Mouse (Mus musculus) kidney, adult 2 months (tissue): ENCODE results near the gene Ube2i. TPM values are rescaled to one million over a fixed set of nuclear protein-coding genes. Genes with fewer than 3 reads are reported as not detected.

Experiments used
- DNase-seq: peaks from one replicate; pipeline ENCODE4 v3.0.0; 2021
- H3K27ac ChIP-seq: fragments of 200-500 bp; 2 replicates; pipeline ENCODE4 v1.5.1; 2012; ENCODE audit warnings: low read depth, low read length, control low read depth, inconsistent platforms; ENCODE audit not compliant: insufficient read depth
- H3K27me3 ChIP-seq: fragments of 200-500 bp; replicated peaks from 2 replicates; pipeline ENCODE4 v1.6.1; 2012; ENCODE audit warnings: mild to moderate bottlenecking, moderate library complexity, low read length, inconsistent platforms; ENCODE audit not compliant: control insufficient read depth, insufficient read depth
- H3K36me3 ChIP-seq: fragments of 200-500 bp; 2 replicates; pipeline ENCODE4 v1.6.1; 2012; ENCODE audit warnings: mild to moderate bottlenecking, moderate library complexity, low read length, inconsistent platforms; ENCODE audit not compliant: control insufficient read depth, insufficient read depth
- H3K4me1 ChIP-seq: fragments of 200-500 bp; 2 replicates; pipeline ENCODE4 v1.6.1; 2011; ENCODE audit warnings: low read length; ENCODE audit not compliant: control insufficient read depth, insufficient read depth
- H3K4me3 ChIP-seq: fragments of 200-500 bp; 2 replicates; pipeline ENCODE4 v1.5.1; 2011; ENCODE audit warnings: mild to moderate bottlenecking, low read depth, low read length, control low read depth; ENCODE audit not compliant: insufficient read depth
- CTCF ChIP-seq: fragments of 200-500 bp; conservative IDR thresholded peaks from 2 replicates; pipeline ENCODE4 v1.5.1; 2011; ENCODE audit warnings: low read depth, mild to moderate bottlenecking, control low read depth, low read length, moderate library complexity, mixed read lengths; ENCODE audit not compliant: insufficient read depth, insufficient read length
- POLR2A ChIP-seq: fragments of 200-500 bp; IDR thresholded peaks from one replicate; pipeline ENCODE4 v1.6.1; 2011; ENCODE audit warnings: low read depth, low read length, control low read depth
- WGBS: fragments of 180-500 bp; shearing (Covaris S2); methylation state at CpG from one replicate; pipeline ENCODE4 v1.1.7; 2018; 5-methylcytosine and 5-hydroxymethylcytosine counted together
- polyA plus RNA-seq: library from polyadenylated mRNA; depleted of rRNA; stranded (reverse); fragments of >200 nt; gene quantifications from 2 replicates; pipeline ENCODE4 v1.2.3, GENCODE M21; 2012; rRNA removed

Gene Ube2i
- 110 and 128 TPM in 2 replicates for polyA plus RNA-seq

DNA sequence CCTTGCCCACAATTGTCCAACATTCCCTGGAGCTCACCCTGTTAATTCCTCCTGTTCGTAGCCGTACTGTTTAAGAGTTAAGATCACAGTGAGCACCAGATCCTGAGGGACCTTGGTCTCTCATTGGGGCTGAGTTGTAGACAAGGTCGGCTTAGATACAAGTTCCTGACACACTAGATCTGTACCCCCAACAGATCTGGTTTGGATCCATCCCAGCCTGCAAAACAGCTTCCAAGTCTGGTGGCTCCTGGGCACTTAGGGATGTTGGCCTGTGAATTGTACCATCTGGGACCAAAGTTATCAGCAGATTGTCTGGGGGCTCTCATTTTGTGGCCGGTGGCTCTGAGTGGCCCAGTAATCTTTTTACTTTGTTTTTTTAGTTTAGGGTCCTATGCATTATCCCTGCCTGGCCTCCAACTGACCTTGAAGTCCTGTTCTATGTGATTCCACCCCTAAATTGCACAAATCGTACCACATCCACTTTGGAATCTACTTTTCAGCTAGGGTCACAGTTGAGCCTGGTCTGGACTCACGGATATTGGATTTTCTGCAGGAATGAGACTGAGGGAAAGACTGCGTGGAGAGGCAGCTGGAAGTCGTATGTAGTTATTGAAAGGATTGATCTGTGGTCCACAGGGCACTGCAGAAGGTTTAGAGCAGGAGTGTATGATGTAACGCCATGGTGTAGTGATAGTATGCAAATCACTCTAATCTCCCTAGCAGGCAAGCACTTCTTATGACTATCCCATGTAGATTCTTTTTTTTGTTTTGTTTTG, at the start of gene Ube2i:
Gene Ube2i (minus strand): TSS at position 52 of the 776 bp plus-strand sequence.
- Histone ChIP-seq H3K4me3 (peak within 1 kb of the TSS; percentile 97), H3K4me1 (peaks cover 19% of the 10 kb centered on the region), H3K36me3 (no peaks in the 10 kb centered on the region), H3K27ac (peak within 1 kb of the TSS; percentile 100), H3K27me3 (no peaks in the 10 kb centered on the region)
- DNase-seq: no peak
- 79% methylated on average over 9 of the region's 9 CpGs for WGBS
- TF ChIP-seq POLR2A (no peak), CTCF (no peak)

DNA sequence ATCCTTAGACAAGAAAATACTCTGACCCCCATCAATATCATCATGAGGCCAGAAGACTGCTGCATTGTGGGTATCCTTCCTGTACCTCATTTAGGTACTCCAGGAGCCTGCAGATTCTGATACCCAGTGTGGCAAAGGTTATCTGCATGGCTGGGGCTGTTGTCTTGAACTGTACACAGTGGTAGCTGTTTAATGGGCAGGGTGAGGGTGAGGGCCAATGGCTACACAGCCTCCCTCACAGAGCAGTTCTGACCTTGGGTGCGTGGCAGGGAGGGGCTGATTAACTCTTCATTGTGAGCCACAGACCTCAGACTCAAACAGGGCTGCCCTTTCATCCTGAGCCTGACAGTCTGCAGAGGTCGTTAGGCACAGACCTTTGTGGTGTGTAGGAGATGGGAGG, 48.5 kb upstream of the Ube2i start:
- no peaks in the 10 kb centered on the region for H3K27me3 ChIP-seq
- no peak for TF ChIP-seq CTCF
- no peak for TF ChIP-seq POLR2A
- no peak overlapping the region for H3K27ac ChIP-seq
- no peaks in the 10 kb centered on the region for H3K4me1 ChIP-seq
- DNase-seq: no peak
- H3K4me3 ChIP-seq: no peak overlapping the region
- 23% methylated on average over 2 of the region's 2 CpGs for WGBS
- no peaks in the 10 kb centered on the region for H3K36me3 ChIP-seq

DNA sequence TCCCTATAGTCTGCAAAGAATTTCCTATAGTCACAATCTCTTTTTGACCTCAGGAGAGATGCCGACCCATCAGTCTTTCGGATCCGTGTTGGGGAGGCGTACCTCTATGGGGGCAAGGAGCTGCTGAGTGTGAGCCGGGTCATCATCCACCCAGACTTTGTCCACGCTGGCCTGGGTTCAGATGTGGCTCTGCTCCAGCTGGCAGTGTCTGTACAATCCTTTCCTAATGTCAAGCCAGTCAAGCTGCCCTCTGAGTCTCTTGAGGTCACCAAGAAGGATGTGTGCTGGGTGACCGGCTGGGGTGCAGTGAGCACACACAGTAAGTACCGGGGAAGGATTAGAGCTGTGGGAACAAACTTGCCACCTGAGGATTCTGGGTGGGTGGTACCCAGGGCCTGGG, 46.4 kb upstream of the Ube2i start:
- peak; percentile 52 for DNase-seq
- Histone ChIP-seq H3K4me3 (no peak overlapping the region), H3K36me3 (no peaks in the 10 kb centered on the region), H3K4me1 (no peaks in the 10 kb centered on the region), H3K27ac (no peak overlapping the region), H3K27me3 (no peaks in the 10 kb centered on the region)
- no peak for TF ChIP-seq POLR2A
- TF ChIP-seq CTCF: no peak
- 54% methylated on average over 8 of the region's 8 CpGs for WGBS

DNA sequence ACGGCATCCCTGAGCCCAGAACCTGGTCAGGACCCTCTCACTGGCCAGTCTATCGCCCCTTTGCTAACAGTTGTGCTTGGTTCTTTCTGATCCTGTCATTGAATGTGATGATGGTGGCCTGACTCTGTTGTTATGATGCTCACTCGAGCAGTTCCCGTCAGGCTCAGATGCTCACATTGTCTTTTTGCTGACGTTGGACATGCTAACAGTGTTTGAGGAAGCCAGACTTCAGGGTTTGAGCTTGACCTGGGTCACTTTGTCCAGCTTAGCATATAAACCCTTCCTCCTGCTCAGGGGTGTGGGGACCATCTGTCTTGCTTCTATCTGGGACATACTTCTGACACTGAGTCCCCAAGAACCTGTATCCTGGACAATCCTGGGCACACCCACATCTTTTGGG, 43.9 kb upstream of the Ube2i start, which contains the start of gene Prss29:
Gene Prss29 (plus strand): TSS at position 301 of the 400 bp plus-strand sequence.
- TF ChIP-seq CTCF (no peak), POLR2A (no peak)
- 72% methylated on average over 5 of the region's 5 CpGs for WGBS
- Histone ChIP-seq H3K4me1 (no peaks in the 10 kb centered on the region), H3K36me3 (no peaks in the 10 kb centered on the region), H3K27me3 (no peaks in the 10 kb centered on the region), H3K4me3 (no peak within 1 kb of the TSS), H3K27ac (no peak within 1 kb of the TSS)
- no peak for DNase-seq

DNA sequence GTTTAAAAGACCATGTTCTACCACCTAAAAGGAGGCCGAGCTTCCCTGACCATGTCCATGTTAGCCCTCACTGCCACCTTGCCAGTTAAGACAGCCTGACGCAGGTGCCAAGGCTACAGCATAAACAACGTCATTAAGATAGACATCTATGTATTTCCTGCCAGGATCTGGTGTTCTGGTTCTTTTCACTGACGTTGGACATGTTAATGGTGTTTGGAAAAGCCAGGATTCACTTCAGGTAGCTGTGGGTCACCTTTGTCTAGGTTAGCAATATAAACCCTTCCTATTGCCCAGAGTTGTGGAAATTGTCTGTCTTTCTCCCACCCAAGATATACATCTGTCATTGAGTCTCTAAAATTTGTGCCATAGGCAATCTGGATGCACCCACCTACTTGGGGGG, 33.9 kb upstream of the Ube2i start, which contains the start of gene Prss28:
Gene Prss28 (plus strand): TSS at position 301 of the 400 bp plus-strand sequence.
- DNase-seq: no peak
- 51% methylated on average over 4 of the region's 4 CpGs for WGBS
- no peaks in the 10 kb centered on the region for H3K36me3 ChIP-seq
- no peak within 1 kb of the TSS for H3K27ac ChIP-seq
- TF ChIP-seq CTCF (no peak), POLR2A (no peak)
- no peaks in the 10 kb centered on the region for H3K27me3 ChIP-seq
- H3K4me3 ChIP-seq: no peak within 1 kb of the TSS
- no peaks in the 10 kb centered on the region for H3K4me1 ChIP-seq

DNA sequence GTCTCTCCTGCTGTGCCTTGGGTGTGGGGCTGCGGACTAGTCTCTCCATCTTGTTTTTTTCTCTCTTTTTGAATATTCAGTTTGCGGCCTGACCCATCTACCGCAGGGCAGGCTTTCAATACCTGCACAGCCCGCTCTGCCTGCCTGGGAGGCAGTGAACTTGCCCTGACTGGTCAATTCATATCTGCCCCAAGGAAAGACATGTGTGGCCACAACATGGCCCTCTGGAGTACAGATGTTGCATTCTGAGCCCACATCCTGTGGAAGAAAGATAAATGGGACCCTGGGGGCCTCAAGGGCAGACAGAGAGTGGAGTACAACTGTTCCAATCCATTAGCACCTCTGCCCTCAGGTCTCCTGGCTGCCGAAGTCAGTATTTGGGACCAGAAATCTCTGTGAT, 23.7 kb upstream of the Ube2i start, which contains the start of gene Prss34:
Gene Prss34 (plus strand): TSS at position 301 of the 400 bp plus-strand sequence.
- H3K4me3 ChIP-seq: no peak within 1 kb of the TSS
- no peaks in the 10 kb centered on the region for H3K36me3 ChIP-seq
- no peak within 1 kb of the TSS for H3K27ac ChIP-seq
- H3K4me1 ChIP-seq: no peaks in the 10 kb centered on the region
- WGBS: 77% methylated on average over 5 of the region's 5 CpGs
- TF ChIP-seq POLR2A (no peak), CTCF (no peak)
- no peaks in the 10 kb centered on the region for H3K27me3 ChIP-seq
- no peak for DNase-seq

DNA sequence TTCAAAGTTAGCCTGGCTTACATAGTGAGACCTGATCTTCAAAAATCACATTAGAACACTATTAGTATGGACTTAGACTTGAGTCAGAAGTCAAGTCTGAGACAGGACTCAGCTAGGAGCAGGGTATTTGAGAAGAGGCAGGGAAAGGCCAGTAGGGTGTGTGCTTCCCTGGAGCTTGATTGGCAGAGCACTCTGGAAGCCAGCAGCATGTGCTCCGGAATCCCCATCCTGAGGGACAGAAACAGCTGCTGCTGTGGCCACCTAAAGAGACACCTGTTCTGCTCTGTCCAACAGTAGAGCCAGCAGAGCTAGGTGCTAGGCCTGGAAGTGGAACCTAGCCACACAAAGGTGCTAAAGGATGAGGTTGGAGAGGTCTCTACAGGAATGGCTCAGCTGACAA, 19.7 kb upstream of the Ube2i start:
- Histone ChIP-seq H3K4me1 (no peaks in the 10 kb centered on the region), H3K4me3 (no peak overlapping the region), H3K27ac (no peak overlapping the region), H3K36me3 (no peaks in the 10 kb centered on the region), H3K27me3 (no peaks in the 10 kb centered on the region)
- 73% methylated on average over 1 of the region's 1 CpGs for WGBS
- DNase-seq: no peak
- TF ChIP-seq CTCF (no peak), POLR2A (no peak)

DNA sequence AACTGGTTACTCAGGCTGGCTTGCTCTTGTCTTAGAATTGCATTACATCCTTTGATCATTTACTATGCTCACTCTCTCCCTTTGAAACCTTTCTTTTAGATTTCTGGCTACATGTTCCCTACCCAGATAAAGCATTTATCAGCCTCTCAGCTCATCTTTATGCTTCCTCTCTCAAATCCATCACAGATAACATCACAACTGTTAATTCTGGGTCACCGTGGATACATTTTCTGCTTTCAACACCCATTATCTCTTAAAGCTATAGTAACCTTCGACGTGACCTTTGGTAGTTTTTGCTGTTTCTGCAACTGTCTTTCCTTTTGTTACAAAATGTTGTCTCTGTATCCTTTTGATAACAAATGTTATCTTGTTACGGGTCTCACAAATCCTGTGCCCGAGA, 19.1 kb upstream of the Ube2i start:
- H3K27me3 ChIP-seq: no peaks in the 10 kb centered on the region
- TF ChIP-seq POLR2A (no peak), CTCF (no peak)
- 72% methylated on average over 5 of the region's 5 CpGs for WGBS
- DNase-seq: no peak
- H3K4me3 ChIP-seq: no peak overlapping the region
- H3K36me3 ChIP-seq: no peaks in the 10 kb centered on the region
- no peak overlapping the region for H3K27ac ChIP-seq
- no peaks in the 10 kb centered on the region for H3K4me1 ChIP-seq
